Mouse (Mus musculus): Measurements from ENCODE around the gene Prdm15. TPM values are rescaled to one million over a fixed set of nuclear protein-coding genes. Genes with fewer than 3 reads are reported as not detected.

Gene Prdm15
- polyA plus RNA-seq (2015; fragmentation: Illumina TruSeq; extraction: RNeasy Lipid Tissue Mini Kit (QIAGEN cat#74804); ENCODE audit: insufficient read depth, low replicate concordance): 13.4 TPM

DNA sequence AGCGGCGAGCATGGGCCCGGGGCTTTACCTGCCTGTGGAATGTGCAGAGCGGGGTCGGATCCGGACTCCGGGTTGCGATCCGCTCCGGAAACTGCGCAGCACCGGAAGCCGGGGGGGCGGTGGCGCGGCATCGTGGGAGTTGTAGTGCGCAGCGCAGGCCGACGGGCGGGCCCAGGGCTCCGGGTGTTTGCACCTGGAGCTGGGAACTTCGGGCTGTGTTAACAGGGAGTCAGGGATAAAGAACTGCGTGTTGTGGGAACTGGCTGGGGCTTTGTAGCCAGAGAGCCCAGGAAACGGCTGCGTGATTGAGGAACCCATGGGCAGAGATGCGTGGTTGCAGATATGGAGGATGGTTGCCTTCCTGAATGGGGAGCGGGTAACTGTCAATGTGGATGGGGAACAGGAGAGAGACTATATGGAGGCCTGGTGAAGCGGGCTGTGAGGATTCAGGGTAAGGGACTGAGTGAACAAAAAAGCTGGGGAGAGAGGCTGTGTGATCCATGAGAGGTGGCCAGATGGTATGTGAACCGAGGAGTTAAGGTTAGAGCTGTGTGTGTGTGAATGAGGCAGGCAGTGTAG lies at the start of gene Prdm15:
Gene Prdm15 (minus strand): TSS at position 110 of the 579 bp plus-strand sequence.

DNA sequence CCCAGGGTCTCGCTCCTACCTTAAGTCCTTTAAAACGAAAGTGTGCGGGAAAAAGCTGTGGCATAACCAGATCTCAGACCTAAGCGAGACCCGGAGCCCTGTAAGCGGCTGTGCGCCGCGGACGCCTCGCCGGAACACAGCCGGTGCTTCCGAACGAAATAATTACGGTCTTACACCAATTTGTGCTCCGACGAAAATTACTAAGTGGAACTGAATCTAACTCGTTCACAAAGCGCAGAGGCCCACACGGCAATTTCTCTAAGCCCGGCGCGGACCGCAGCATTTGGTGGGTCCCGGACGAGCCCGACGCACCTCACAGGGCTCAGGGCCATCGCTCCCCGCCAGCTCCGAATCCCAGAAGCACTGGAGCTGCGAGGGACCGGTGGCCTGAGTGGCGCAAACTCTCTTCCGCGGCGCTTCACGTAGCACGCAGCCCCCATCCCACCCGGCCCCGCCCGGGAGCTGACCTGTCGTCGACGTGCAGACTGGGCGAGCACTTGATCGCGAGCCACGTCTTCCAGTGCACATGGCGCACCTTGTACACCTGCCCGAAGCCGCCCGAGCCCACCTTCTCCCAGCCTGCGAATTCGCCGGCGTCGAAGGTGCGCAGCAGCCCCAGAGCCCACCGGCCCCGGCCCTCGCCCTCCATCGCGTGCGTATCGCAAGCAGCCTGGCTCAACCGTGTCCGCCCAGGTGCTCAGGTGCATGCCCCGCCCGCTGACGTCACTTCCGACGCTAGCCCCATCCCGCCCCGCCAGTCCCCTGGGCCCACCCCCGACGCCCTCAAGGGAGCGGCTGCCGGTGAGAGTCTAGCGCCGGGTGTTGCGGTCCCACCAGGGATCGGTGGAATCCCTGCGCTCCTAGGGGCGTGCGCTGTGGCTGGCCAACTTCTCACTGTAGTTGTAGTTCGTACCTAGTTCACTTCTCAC lies 88.3 kb downstream of the Prdm15 start, which contains the start of gene Ripk4:
Gene Ripk4 (minus strand): TSS at position 727 of the 929 bp plus-strand sequence.

Other genes with a start within 250 kb of the Prdm15 start
- gene Tmprss2, start 240.7 kb downstream of the Prdm15 start, polyA plus RNA-seq (2015; fragmentation: Illumina TruSeq; extraction: RNeasy Lipid Tissue Mini Kit (QIAGEN cat#74804); ENCODE audit: insufficient read depth, low replicate concordance): not detected
- gene Ripk4, start 88.1 kb downstream of the Prdm15 start, polyA plus RNA-seq (2015; fragmentation: Illumina TruSeq; extraction: RNeasy Lipid Tissue Mini Kit (QIAGEN cat#74804); ENCODE audit: insufficient read depth, low replicate concordance): 0.22 TPM
- 16.5 TPM for gene C2cd2, start 110.7 kb upstream of the Prdm15 start, polyA plus RNA-seq (2015; fragmentation: Illumina TruSeq; extraction: RNeasy Lipid Tissue Mini Kit (QIAGEN cat#74804); ENCODE audit: insufficient read depth, low replicate concordance)
- gene Zbtb21, start 110.8 kb upstream of the Prdm15 start, polyA plus RNA-seq (2015; fragmentation: Illumina TruSeq; extraction: RNeasy Lipid Tissue Mini Kit (QIAGEN cat#74804); ENCODE audit: insufficient read depth, low replicate concordance): 13.7 TPM
- 47.6 TPM for gene B230307C23Rik, start 145.5 kb upstream of the Prdm15 start, polyA plus RNA-seq (2015; fragmentation: Illumina TruSeq; extraction: RNeasy Lipid Tissue Mini Kit (QIAGEN cat#74804); ENCODE audit: insufficient read depth, low replicate concordance)
- gene A630089N07Rik, start 230.6 kb upstream of the Prdm15 start, polyA plus RNA-seq (2015; fragmentation: Illumina TruSeq; extraction: RNeasy Lipid Tissue Mini Kit (QIAGEN cat#74804); ENCODE audit: insufficient read depth, low replicate concordance): 13.0 TPM